Mouse (Mus musculus): ENCODE measurements around the gene Rab20. TPM values are rescaled to one million over a fixed set of nuclear protein-coding genes. Genes with fewer than 3 reads are reported as not detected.

The Rab20 gene
- polyA plus RNA-seq (2014; fragmentation: Nextera tagmentation; extraction: Ambion mirVana): 20.9 and 25.4 TPM in 2 replicates

GRCm38 (mm10) chr8:11477811-11478761 lies at the start of gene Rab20:
Gene Rab20, minus strand, starts transcription at chr8:11478710.
- under 1% methylated on average over 62 of the region's 69 CpGs for WGBS (ENCODE audit: insufficient replicate concordance)
- Histone ChIP-seq H3K4me2 (peak within 1 kb of the TSS; percentile 98), H3K4me3 (ENCODE audit: low read depth, low read length) (peak within 1 kb of the TSS; percentile 70), H3K27me3 (ENCODE audit: control insufficient read depth, insufficient read depth, low read length) (peaks cover 37% of the 10 kb centered on the region), H3K4me1 (ENCODE audit: control insufficient read depth, insufficient read depth, low read length) (peaks cover 31% of the 10 kb centered on the region), H3K9ac (ENCODE audit: low read depth, low read length) (peak within 1 kb of the TSS; percentile 77), H3K9me3 (replicated peaks; ENCODE audit: control insufficient read depth, low read length) (no peaks in the 10 kb centered on the region), H3K36me3 (ENCODE audit: control insufficient read depth, insufficient read depth, low read length) (no peaks in the 10 kb centered on the region), H3K27ac (ENCODE audit: low read depth, low read length) (peak within 1 kb of the TSS; percentile 77)
- ATAC-seq (replicated peaks; ENCODE audit: insufficient number of reproducible peaks, low FRiP score, low TSS enrichment): peak; percentile 62

- no peak overlapping the region for H3K4me3 ChIP-seq (ENCODE audit: low read depth, low read length)
- H3K27ac ChIP-seq (ENCODE audit: low read depth, low read length): no peak overlapping the region
- H3K36me3 ChIP-seq (ENCODE audit: control insufficient read depth, insufficient read depth, low read length): no peaks in the 10 kb centered on the region
- WGBS (ENCODE audit: insufficient replicate concordance): 79% methylated on average over 3 of the region's 3 CpGs
- no peaks in the 10 kb centered on the region for H3K4me1 ChIP-seq (ENCODE audit: control insufficient read depth, insufficient read depth, low read length)
- no peak overlapping the region for H3K9ac ChIP-seq (ENCODE audit: low read depth, low read length)
- no peak overlapping the region for H3K4me2 ChIP-seq
- no peaks in the 10 kb centered on the region for H3K9me3 ChIP-seq (replicated peaks; ENCODE audit: control insufficient read depth, low read length)
- no peaks in the 10 kb centered on the region for H3K27me3 ChIP-seq (ENCODE audit: control insufficient read depth, insufficient read depth, low read length)
- no peak for ATAC-seq (replicated peaks; ENCODE audit: insufficient number of reproducible peaks, low FRiP score, low TSS enrichment)
Observed at GRCm38 (mm10) chr8:11523331-11523730, 44.8 kb upstream of the Rab20 start.

GRCm38 (mm10) chr8:11518676-11519075 lies 40.2 kb upstream of the Rab20 start:
- Histone ChIP-seq H3K27me3 (ENCODE audit: control insufficient read depth, insufficient read depth, low read length) (no peaks in the 10 kb centered on the region), H3K27ac (ENCODE audit: low read depth, low read length) (no peak overlapping the region), H3K9me3 (replicated peaks; ENCODE audit: control insufficient read depth, low read length) (no peaks in the 10 kb centered on the region), H3K4me2 (no peak overlapping the region), H3K36me3 (ENCODE audit: control insufficient read depth, insufficient read depth, low read length) (peaks cover 5% of the 10 kb centered on the region; the same call in 1 of the 2 replicates), H3K4me3 (ENCODE audit: low read depth, low read length) (no peak overlapping the region), H3K4me1 (ENCODE audit: control insufficient read depth, insufficient read depth, low read length) (no peaks in the 10 kb centered on the region), H3K9ac (ENCODE audit: low read depth, low read length) (no peak overlapping the region)
- WGBS (ENCODE audit: insufficient replicate concordance): 90% methylated on average over 11 of the region's 11 CpGs
- ATAC-seq (replicated peaks; ENCODE audit: insufficient number of reproducible peaks, low FRiP score, low TSS enrichment): no peak

GRCm38 (mm10) chr8:11518056-11518396 lies 39.5 kb upstream of the Rab20 start:
- H3K9ac ChIP-seq (ENCODE audit: low read depth, low read length): no peak overlapping the region
- no peak overlapping the region for H3K4me2 ChIP-seq
- peaks cover 9% of the 10 kb centered on the region for H3K36me3 ChIP-seq (ENCODE audit: control insufficient read depth, insufficient read depth, low read length)
- ATAC-seq (replicated peaks; ENCODE audit: insufficient number of reproducible peaks, low FRiP score, low TSS enrichment): no peak
- H3K9me3 ChIP-seq (replicated peaks; ENCODE audit: control insufficient read depth, low read length): no peaks in the 10 kb centered on the region
- no peak overlapping the region for H3K4me3 ChIP-seq (ENCODE audit: low read depth, low read length)
- WGBS (ENCODE audit: insufficient replicate concordance): 87% methylated on average over 6 of the region's 6 CpGs
- H3K27me3 ChIP-seq (ENCODE audit: control insufficient read depth, insufficient read depth, low read length): no peaks in the 10 kb centered on the region
- no peaks in the 10 kb centered on the region for H3K4me1 ChIP-seq (ENCODE audit: control insufficient read depth, insufficient read depth, low read length)
- no peak overlapping the region for H3K27ac ChIP-seq (ENCODE audit: low read depth, low read length)

GRCm38 (mm10) chr8:11517366-11518055 lies 39.0 kb upstream of the Rab20 start:
- Histone ChIP-seq H3K9ac (ENCODE audit: low read depth, low read length) (0 out of 2 replicates have a peak overlapping the region, but pooled peaks have one; percentile 22), H3K36me3 (ENCODE audit: control insufficient read depth, insufficient read depth, low read length) (peaks cover 13% of the 10 kb centered on the region), H3K27ac (ENCODE audit: low read depth, low read length) (no peak overlapping the region), H3K4me1 (ENCODE audit: control insufficient read depth, insufficient read depth, low read length) (peaks cover 2% of the 10 kb centered on the region; the same call in 1 of the 2 replicates), H3K27me3 (ENCODE audit: control insufficient read depth, insufficient read depth, low read length) (no peaks in the 10 kb centered on the region), H3K4me3 (ENCODE audit: low read depth, low read length) (no peak overlapping the region), H3K4me2 (no peak overlapping the region), H3K9me3 (replicated peaks; ENCODE audit: control insufficient read depth, low read length) (no peaks in the 10 kb centered on the region)
- 80% methylated on average over 16 of the region's 16 CpGs for WGBS (ENCODE audit: insufficient replicate concordance)
- ATAC-seq (replicated peaks; ENCODE audit: insufficient number of reproducible peaks, low FRiP score, low TSS enrichment): no peak

- Histone ChIP-seq H3K9ac (ENCODE audit: low read depth, low read length) (no peak overlapping the region), H3K9me3 (replicated peaks; ENCODE audit: control insufficient read depth, low read length) (no peaks in the 10 kb centered on the region), H3K36me3 (ENCODE audit: control insufficient read depth, insufficient read depth, low read length) (peaks cover 25% of the 10 kb centered on the region), H3K4me3 (ENCODE audit: low read depth, low read length) (no peak overlapping the region), H3K4me1 (ENCODE audit: control insufficient read depth, insufficient read depth, low read length) (peaks cover 3% of the 10 kb centered on the region; the same call in 1 of the 2 replicates), H3K4me2 (no peak overlapping the region), H3K27ac (ENCODE audit: low read depth, low read length) (no peak overlapping the region), H3K27me3 (ENCODE audit: control insufficient read depth, insufficient read depth, low read length) (no peaks in the 10 kb centered on the region)
- ATAC-seq (replicated peaks; ENCODE audit: insufficient number of reproducible peaks, low FRiP score, low TSS enrichment): no peak
- WGBS (ENCODE audit: insufficient replicate concordance): 92% methylated on average over 9 of the region's 9 CpGs
Observed at GRCm38 (mm10) chr8:11516292-11516691, 37.8 kb upstream of the Rab20 start.

- Histone ChIP-seq H3K27me3 (ENCODE audit: control insufficient read depth, insufficient read depth, low read length) (no peaks in the 10 kb centered on the region), H3K4me2 (no peak overlapping the region), H3K9ac (ENCODE audit: low read depth, low read length) (no peak overlapping the region), H3K27ac (ENCODE audit: low read depth, low read length) (no peak overlapping the region), H3K36me3 (ENCODE audit: control insufficient read depth, insufficient read depth, low read length) (peaks cover 46% of the 10 kb centered on the region), H3K9me3 (replicated peaks; ENCODE audit: control insufficient read depth, low read length) (no peaks in the 10 kb centered on the region), H3K4me3 (ENCODE audit: low read depth, low read length) (no peak overlapping the region), H3K4me1 (ENCODE audit: control insufficient read depth, insufficient read depth, low read length) (peaks cover 3% of the 10 kb centered on the region; the same call in 1 of the 2 replicates)
- no peak for ATAC-seq (replicated peaks; ENCODE audit: insufficient number of reproducible peaks, low FRiP score, low TSS enrichment)
- 85% methylated on average over 5 of the region's 5 CpGs for WGBS (ENCODE audit: insufficient replicate concordance)
Observed at GRCm38 (mm10) chr8:11513247-11513646, 34.7 kb upstream of the Rab20 start.

GRCm38 (mm10) chr8:11512711-11513110 lies 34.2 kb upstream of the Rab20 start:
- peaks cover 3% of the 10 kb centered on the region; the same call in 1 of the 2 replicates for H3K4me1 ChIP-seq (ENCODE audit: control insufficient read depth, insufficient read depth, low read length)
- H3K9ac ChIP-seq (ENCODE audit: low read depth, low read length): no peak overlapping the region
- no peak overlapping the region for H3K27ac ChIP-seq (ENCODE audit: low read depth, low read length)
- H3K36me3 ChIP-seq (ENCODE audit: control insufficient read depth, insufficient read depth, low read length): peaks cover 46% of the 10 kb centered on the region
- no peak overlapping the region for H3K4me2 ChIP-seq
- no peak for ATAC-seq (replicated peaks; ENCODE audit: insufficient number of reproducible peaks, low FRiP score, low TSS enrichment)
- H3K4me3 ChIP-seq (ENCODE audit: low read depth, low read length): no peak overlapping the region
- H3K9me3 ChIP-seq (replicated peaks; ENCODE audit: control insufficient read depth, low read length): no peaks in the 10 kb centered on the region
- no peaks in the 10 kb centered on the region for H3K27me3 ChIP-seq (ENCODE audit: control insufficient read depth, insufficient read depth, low read length)
- 72% methylated on average over 9 of the region's 9 CpGs for WGBS (ENCODE audit: insufficient replicate concordance)

Measured in heart, embryonic 11.5 days (tissue).